Mouse (Mus musculus): ENCODE measurements around the gene Txn1. TPM values are rescaled to one million over a fixed set of nuclear protein-coding genes. Genes with fewer than 3 reads are reported as not detected.

The Txn1 gene
- total RNA-seq (2022): 100 to 1,000 TPM; 215 to 295 (median 238) TPM

GRCm38 (mm10) chr4:57956029-57956960 is at the start of gene Txn1:
Gene Txn1 (minus strand): TSS chr4:57956411.
- DNase-seq: peak; percentile 97

GRCm38 (mm10) chr4:58003501-58003900 is 47.3 kb upstream of the Txn1 start:
- no peak for DNase-seq

- DNase-seq: no peak
Measured at GRCm38 (mm10) chr4:57991425-57991824, 35.2 kb upstream of the Txn1 start.

- DNase-seq: no peak
Measured at GRCm38 (mm10) chr4:57974400-57975117, 18.3 kb upstream of the Txn1 start.

- DNase-seq: no peak
Measured at GRCm38 (mm10) chr4:57973592-57974268, 17.5 kb upstream of the Txn1 start.

DNA sequence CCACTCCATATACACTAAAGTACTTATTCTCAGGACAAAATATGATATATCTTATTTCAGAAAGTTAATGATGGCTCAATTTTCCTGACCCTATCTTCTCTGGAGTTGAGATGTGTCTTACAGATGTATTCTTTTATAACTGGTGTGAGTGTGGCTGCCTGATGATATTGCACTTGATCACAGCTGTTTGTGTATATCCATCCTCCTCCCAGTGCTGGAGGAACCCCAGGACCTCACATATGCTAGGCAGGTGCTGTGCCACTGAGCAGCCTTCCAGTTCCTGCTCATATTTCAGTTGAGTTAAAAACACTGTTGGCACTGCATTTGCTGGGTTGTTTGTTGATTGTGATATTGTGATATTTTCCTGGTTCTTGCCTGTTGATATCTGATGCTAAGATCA is 14.1 kb upstream of the Txn1 start:
- DNase-seq: no peak

GRCm38 (mm10) chr4:57967195-57967594 is 11.0 kb upstream of the Txn1 start:
- DNase-seq: no peak

DNA sequence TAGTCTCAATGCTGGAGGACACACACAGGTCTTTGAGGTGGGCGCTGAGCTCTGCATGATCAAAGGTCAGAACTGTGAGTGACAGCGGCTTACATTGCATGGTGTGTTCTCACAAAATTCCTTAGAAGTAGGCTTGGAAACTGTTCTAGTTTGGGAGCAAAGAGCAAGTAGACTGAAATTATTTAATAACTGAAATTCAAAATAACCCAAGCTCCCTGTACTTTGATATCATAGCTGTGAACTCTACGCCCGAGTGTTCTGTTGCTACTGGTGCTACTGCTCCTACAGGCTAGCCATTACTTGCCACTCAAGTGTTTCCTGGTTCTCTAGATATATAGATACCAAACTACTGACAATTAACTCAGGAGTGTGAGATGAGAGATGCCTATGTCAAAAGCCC is 9.3 kb upstream of the Txn1 start:
- no peak for DNase-seq

GRCm38 (mm10) chr4:57964143-57964542 is 7.9 kb upstream of the Txn1 start:
- DNase-seq: peak; percentile 28

DNA sequence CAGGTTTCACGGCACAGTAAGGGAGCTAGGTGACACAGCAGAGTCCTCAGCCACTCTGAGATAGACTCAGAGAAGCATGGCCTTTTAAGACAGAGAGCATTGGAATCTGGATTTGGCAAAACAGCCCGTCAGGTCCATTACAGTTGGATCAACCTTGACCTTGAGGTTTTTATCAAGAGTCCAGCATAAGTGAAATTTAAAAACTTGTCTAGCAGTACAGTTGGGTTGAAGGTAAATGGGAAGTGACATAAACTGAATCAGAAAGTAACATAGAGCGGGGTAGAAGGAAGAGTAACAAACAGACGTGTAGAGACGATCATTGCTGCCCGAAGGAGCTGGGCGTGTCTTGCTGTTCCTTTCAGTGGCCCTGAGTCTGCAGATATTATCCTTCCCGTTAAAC is 2.8 kb upstream of the Txn1 start:
- no peak for DNase-seq

- DNase-seq: no peak
Measured at GRCm38 (mm10) chr4:57958098-57958497, 1.9 kb upstream of the Txn1 start.

- DNase-seq: no peak
Measured at GRCm38 (mm10) chr4:57957200-57958085, 1.2 kb upstream of the Txn1 start.

DNA sequence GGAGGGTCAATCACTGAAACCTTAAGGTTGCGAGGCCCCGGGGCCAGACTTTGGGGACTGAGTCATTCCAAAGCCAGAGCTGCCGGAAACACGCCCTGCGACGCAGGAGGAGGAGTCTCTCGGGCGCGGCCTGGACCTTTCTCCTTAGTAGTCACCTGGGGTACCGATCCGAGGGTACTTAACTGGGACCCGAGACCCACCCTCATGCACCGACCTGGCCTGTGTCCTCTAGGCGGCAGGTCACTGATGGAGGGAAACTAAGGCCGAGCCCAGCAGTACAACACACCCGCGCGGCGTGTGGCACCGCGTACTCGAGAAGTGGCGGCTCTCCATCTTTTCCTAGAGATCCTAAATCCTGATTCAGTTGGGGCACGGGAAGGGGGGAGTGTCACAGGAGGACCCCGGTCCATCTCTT is 660 bp downstream of the Txn1 start:
- DNase-seq: peak; percentile 81

DNA sequence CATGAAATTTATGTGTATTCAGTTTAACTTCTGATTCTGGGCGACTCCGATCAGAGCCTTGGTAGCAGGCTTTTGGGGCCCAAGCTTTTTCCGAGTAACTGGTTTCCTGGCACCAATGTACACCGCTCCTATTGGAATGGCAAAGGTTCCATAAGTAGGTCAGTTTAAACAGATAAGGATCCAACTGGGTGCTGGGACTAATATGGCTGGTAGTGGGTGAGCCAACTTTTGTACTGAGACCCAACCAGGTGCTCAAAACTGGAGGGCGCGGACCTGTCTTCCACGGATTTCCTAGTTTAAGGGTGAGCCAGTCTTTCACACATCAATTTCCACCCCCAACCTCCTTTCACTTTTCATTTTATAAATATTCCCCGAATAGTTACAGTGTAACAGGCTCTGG is 1.2 kb downstream of the Txn1 start:
- no peak for DNase-seq

DNA sequence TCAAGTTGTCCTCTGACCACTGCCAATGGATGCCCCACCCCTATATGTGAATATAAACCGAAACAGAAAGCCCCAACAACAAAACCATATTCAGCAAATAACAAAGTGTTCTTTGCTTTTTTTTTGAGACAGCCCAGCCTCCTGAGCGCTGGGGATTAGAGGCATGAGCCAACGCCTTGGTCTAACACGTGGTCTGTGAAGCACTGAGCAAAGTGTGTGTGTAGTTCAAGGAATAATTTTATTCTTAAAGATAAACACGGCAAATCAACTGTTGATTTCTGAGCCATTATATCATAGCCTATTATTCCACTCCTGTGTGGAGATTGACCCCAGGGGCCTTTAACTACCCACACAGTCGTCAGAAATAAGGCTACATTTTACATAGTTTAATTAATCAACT is 1.6 kb downstream of the Txn1 start:
- no peak for DNase-seq

- no peak for DNase-seq
Measured at GRCm38 (mm10) chr4:57953796-57954195, 2.4 kb downstream of the Txn1 start.

DNA sequence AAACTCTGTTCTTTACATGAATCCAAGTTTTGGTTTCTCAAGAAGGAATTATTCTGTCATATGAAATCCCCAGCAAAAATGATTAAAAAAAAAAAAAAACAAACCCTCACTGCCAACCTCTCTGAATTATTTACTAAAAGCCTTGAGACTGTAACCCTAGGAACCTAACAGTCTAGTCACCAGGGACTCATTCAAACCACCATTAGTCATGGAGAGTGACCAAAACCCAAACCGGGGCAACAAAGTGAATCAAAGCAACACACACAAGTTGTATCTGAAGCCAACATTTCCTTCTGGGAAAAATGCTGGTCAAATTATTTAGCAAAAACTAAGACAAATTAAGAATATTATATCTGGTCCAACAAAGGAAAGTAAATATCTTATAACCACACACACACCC is 3.3 kb downstream of the Txn1 start:
- DNase-seq: no peak

- no peak for DNase-seq
Measured at GRCm38 (mm10) chr4:57952416-57952815, 3.8 kb downstream of the Txn1 start.

GRCm38 (mm10) chr4:57949866-57950265 is 6.3 kb downstream of the Txn1 start:
- DNase-seq: no peak

- no peak for DNase-seq
Measured at GRCm38 (mm10) chr4:57947476-57947875, 8.7 kb downstream of the Txn1 start.

GRCm38 (mm10) chr4:57947036-57947435 is 9.2 kb downstream of the Txn1 start:
- DNase-seq: no peak

GRCm38 (mm10) chr4:57942892-57943291 is 13.3 kb downstream of the Txn1 start:
- DNase-seq: no peak
